12 mouse cellular contexts compared by ENCODE assay signal in genomic region chr2:37963362-37963761, GRCm38 (mm10).
DNase-seq lines count a peak whose midpoint lies in the region; ATAC-seq and TF ChIP-seq lines count a peak whose summit lies in the region.
"Had no signal": no experiment of that assay in that cellular context is flagged by ENCODE, and none has a peak within 500 bp of the region (broad histone marks: within the 10 kb centered on the region; RNA-seq: fewer than 3 reads in every experiment).

No protein-coding gene starts in this region.

- H3K9me3 ChIP-seq in heart, embryonic 15.5 days (replicated peaks): no peaks in the 10 kb centered on the region
- H3K9me3 ChIP-seq: limb, embryonic 13.5 days; neural tube, embryonic 13.5 days had no signal

- 48% methylated on average over 4 of the region's 4 CpGs for WGBS in heart, embryonic 15.5 days

- no peak for TF ChIP-seq POLR2A in cortical plate, adult 2 months (IDR thresholded peaks at IDR 0.05; ENCODE audit: extremely low read depth, insufficient read depth, low read length)

- no peak overlapping the region for H3K4me2 ChIP-seq in heart, embryonic 15.5 days
- H3K4me2 ChIP-seq: limb, embryonic 13.5 days; neural tube, embryonic 13.5 days had no signal

- H3K27ac ChIP-seq in cortical plate, adult 2 months (ENCODE audit: insufficient read depth, low read length): peak overlapping the region; percentile 94
- H3K27ac ChIP-seq in heart, embryonic 15.5 days: peak overlapping the region; percentile 47
- H3K27ac ChIP-seq: limb, embryonic 13.5 days; neural tube, embryonic 13.5 days had no signal

- peaks cover 5% of the 10 kb centered on the region for H3K4me1 ChIP-seq in cortical plate, adult 2 months (ENCODE audit: control insufficient read depth, insufficient read depth, low read length)
- H3K4me1 ChIP-seq in heart, embryonic 15.5 days (replicated peaks): peaks cover 6% of the 10 kb centered on the region; the same call in 1 of the 2 replicates

- no peak overlapping the region for H3K4me3 ChIP-seq in cortical plate, adult 2 months (ENCODE audit: insufficient read depth, low read length)
- no peak overlapping the region for H3K4me3 ChIP-seq in heart, embryonic 15.5 days
- H3K4me3 ChIP-seq: limb, embryonic 13.5 days; neural tube, embryonic 13.5 days had no signal

- no peak overlapping the region for H3K9ac ChIP-seq in heart, embryonic 15.5 days
- H3K9ac ChIP-seq: limb, embryonic 13.5 days; neural tube, embryonic 13.5 days had no signal

- TF ChIP-seq CTCF in cortical plate, adult 2 months (IDR thresholded peaks at IDR 0.05; ENCODE audit: extremely low read depth, insufficient read depth, low read length): no peak

- ATAC-seq in heart, embryonic 15.5 days (replicated peaks; ENCODE audit: insufficient number of reproducible peaks, insufficient read depth, low FRiP score, low read depth): no peak; the same call in 1 of the 2 replicates
- ATAC-seq in megakaryocyte-erythroid progenitor cell, adult 5-6 weeks (replicated peaks; ENCODE audit: low FRiP score, low TSS enrichment, poor library complexity, severe bottlenecking): no peak
- ATAC-seq: CD4-positive, CD25-positive, alpha-beta regulatory T cell, adult 4 months had no signal

- DNase-seq in heart, adult 18-20 months: peak; percentile 10 to 28
- no peak for DNase-seq in heart, postnatal 36 days
- peak; percentile 41 for DNase-seq in lung, postnatal 14 days
- no peak for DNase-seq in natural killer cell, adult 2 months (ENCODE audit: low spot score in 2 of 2)
- no peak for DNase-seq in retina, postnatal 1 day
- DNase-seq: thymus, postnatal 25 days had no signal

- H3K36me3 ChIP-seq in heart, embryonic 15.5 days: no peaks in the 10 kb centered on the region; the same call in 1 of the 2 replicates
- H3K36me3 ChIP-seq: neural tube, embryonic 13.5 days had no signal

- no peaks in the 10 kb centered on the region for H3K27me3 ChIP-seq in heart, embryonic 15.5 days
- H3K27me3 ChIP-seq: limb, embryonic 13.5 days; neural tube, embryonic 13.5 days had no signal

- intact Hi-C loops in heart, postnatal 36 days (cut with DNase I): no loop called here

Comparison
In these comparisons a context has a peak if more than half of its experiments do, and no peak if none do; other contexts are left out.
1. DNase-seq: peak in heart, adult 18-20 months (2 of 2) and lung, postnatal 14 days (single experiment); none in heart, postnatal 36 days (0 of 2), natural killer cell, adult 2 months (0 of 2) and retina, postnatal 1 day (single experiment).